Mouse (Mus musculus) hindbrain, embryonic 10.5 days (tissue): ENCODE measurements around the gene Ctdsp2. TPM values are rescaled to one million over a fixed set of nuclear protein-coding genes. Genes with fewer than 3 reads are reported as not detected.

Experiments
- DNase-seq: peaks from one replicate; pipeline ENCODE4 v3.0.0-alpha.2; 2017; ENCODE audit warnings: low spot score
- H3K27ac ChIP-seq: fragments of 300-500 bp; sonication (generic); 2 replicates; pipeline ENCODE4 v1.5.1; 2016; ENCODE audit warnings: mild to moderate bottlenecking, moderate library complexity
- H3K27me3 ChIP-seq: fragments of 300-500 bp; sonication (generic); 2 replicates; pipeline ENCODE4 v1.6.1; 2016; ENCODE audit warnings: mild to moderate bottlenecking; ENCODE audit not compliant: poor library complexity, insufficient read depth, severe bottlenecking
- H3K36me3 ChIP-seq: fragments of 300-500 bp; sonication (generic); 2 replicates; pipeline ENCODE4 v1.6.1; 2016; ENCODE audit warnings: mild to moderate bottlenecking, moderate library complexity
- H3K4me1 ChIP-seq: fragments of 300-500 bp; sonication (generic); replicated peaks from 2 replicates; pipeline ENCODE4 v1.6.1; 2016; ENCODE audit warnings: mild to moderate bottlenecking
- H3K4me3 ChIP-seq: fragments of 300-500 bp; sonication (generic); 2 replicates; pipeline ENCODE4 v1.5.1; 2016; ENCODE audit warnings: mild to moderate bottlenecking, moderate library complexity
- H3K9me3 ChIP-seq: fragments of 300-500 bp; sonication (generic); 2 replicates; pipeline ENCODE4 v1.6.1; 2016; ENCODE audit warnings: mild to moderate bottlenecking, moderate library complexity
- WGBS: fragments of 180-500 bp; shearing (Covaris S2); methylation state at CpG from one replicate; pipeline ENCODE4 v1.1.7; 2016; 5-methylcytosine and 5-hydroxymethylcytosine counted together
- polyA plus RNA-seq: library from polyadenylated mRNA; unstranded; fragments of >200 nt; fragmentation: Nextera tagmentation; extraction: Ambion mirVana; gene quantifications from 2 replicates; pipeline ENCODE4 v1.2.1, GENCODE M21; 2016

Ctdsp2 gene
- polyA plus RNA-seq, 1 experiment from 2014 or later = 33.5 TPM

DNA sequence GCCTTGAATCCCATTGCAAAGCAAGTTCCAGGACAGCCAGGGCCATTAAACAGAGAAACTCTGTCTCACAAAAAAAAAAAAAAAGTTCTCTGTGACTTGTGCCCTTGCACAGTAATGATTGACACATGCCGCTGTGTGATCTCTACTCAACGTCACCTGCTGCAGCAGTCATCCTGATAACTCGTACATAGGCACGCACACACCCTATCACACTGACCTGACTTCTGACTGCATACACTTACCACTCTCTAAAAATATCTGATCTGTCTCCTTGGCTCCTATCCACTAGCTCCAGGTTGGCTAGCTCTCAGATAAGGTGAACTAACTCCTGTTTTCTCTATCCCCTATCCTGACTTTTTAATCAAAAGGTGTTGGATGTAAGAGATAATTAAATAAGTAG, 27.9 kb upstream of the Ctdsp2 start:
- Histone ChIP-seq H3K36me3 (no peaks in the 10 kb centered on the region), H3K9me3 (peaks cover 2% of the 10 kb centered on the region; the same call in 1 of the 2 replicates), H3K27me3 (peaks cover 11% of the 10 kb centered on the region), H3K27ac (no peak overlapping the region), H3K4me1 (peaks cover 18% of the 10 kb centered on the region), H3K4me3 (no peak overlapping the region)
- DNase-seq = no peak
- 87% methylated on average over 4 of the region's 4 CpGs for whole genome bisulfite sequencing

- 97% methylated on average over 1 of the region's 1 CpGs for WGBS
- Histone ChIP-seq H3K9me3 (no peaks in the 10 kb centered on the region; the same call in 1 of the 2 replicates), H3K27ac (no peak overlapping the region), H3K4me1 (peaks cover 30% of the 10 kb centered on the region), H3K36me3 (no peaks in the 10 kb centered on the region), H3K4me3 (no peak overlapping the region), H3K27me3 (peaks cover 25% of the 10 kb centered on the region)
- no peak for DNase-seq
Measured at GRCm38 (mm10) chr10:126952375-126952774, 26.1 kb upstream of the Ctdsp2 start.

DNA sequence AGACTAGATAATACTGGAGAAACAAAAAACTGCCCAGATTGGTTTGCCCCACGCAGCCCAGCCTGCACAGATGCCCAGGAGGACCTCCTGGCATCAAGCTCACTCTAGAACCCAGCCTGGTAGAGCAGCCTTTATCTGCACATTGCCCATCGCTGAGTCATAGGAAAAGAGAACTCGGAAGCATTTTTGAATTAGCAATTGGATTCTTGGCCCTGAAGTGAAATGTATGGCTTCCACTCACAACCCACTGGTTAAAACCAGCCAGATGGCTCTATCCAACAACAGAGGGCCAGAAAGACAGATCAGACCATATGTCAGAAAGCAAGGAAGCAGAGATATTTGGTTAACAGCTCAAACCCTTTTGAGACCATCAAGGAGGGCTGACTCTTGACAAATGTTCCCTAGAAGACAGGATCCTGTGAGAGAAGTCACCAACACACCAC, 25.5 kb upstream of the Ctdsp2 start:
- H3K4me1 ChIP-seq = peaks cover 37% of the 10 kb centered on the region
- DNase-seq = no peak
- WGBS = 91% methylated on average over 3 of the region's 3 CpGs

DNA sequence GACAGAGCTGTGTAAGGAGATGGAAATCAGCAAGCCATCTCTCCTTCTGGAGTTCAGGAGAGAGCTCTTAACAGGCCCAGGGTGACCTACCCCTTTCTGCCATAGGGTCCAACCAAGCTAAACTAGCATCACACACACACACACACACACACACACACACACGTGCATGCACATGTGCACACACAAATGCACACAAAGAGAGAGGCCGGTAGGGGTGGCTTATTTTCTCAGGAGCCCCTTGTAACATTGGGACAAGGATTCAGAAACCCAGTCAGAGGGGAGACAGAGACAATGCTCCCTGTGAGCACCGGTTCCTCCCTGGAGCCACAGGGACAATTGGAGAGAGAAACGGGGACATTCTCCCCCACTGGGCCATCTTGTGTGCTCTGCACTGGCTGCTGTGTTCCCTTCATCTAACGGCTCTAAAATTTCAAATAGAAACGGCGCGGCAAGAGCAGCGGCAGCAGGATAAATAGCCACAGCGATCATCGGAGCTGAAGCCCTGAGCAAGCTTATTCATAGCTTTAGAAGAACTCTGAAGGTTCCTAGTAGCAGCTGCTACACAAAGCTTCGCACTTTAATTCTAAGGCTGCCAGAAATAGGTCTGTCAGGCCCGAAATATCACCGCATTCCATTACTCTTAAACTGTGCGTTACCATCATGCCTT, 21.7 kb upstream of the Ctdsp2 start:
- H3K27ac ChIP-seq = peak overlapping the region; percentile 88
- peaks cover 2% of the 10 kb centered on the region; the same call in 1 of the 2 replicates for H3K9me3 ChIP-seq
- peaks cover 32% of the 10 kb centered on the region for H3K4me1 ChIP-seq
- H3K36me3 ChIP-seq = no peaks in the 10 kb centered on the region
- H3K4me3 ChIP-seq = peak overlapping the region; percentile 44
- peaks cover 58% of the 10 kb centered on the region for H3K27me3 ChIP-seq
- 6% methylated on average over 15 of the region's 15 CpGs for WGBS
- no peak for DNase-seq

More for the DNA sequence above, 25.5 kb upstream of the Ctdsp2 start:
- Histone ChIP-seq H3K36me3 (no peaks in the 10 kb centered on the region), H3K27ac (no peak overlapping the region), H3K9me3 (no peaks in the 10 kb centered on the region; the same call in 1 of the 2 replicates), H3K4me3 (no peak overlapping the region), H3K27me3 (peaks cover 25% of the 10 kb centered on the region)

GRCm38 (mm10) chr10:126957359-126958107, 21.0 kb upstream of the Ctdsp2 start:
- 1% methylated on average over 25 of the region's 25 CpGs for WGBS
- Histone ChIP-seq H3K27me3 (peaks cover 58% of the 10 kb centered on the region), H3K27ac (peak overlapping the region; percentile 88), H3K4me3 (peak overlapping the region; percentile 44), H3K4me1 (peaks cover 39% of the 10 kb centered on the region), H3K9me3 (0 out of 2 replicates have a peak, but pooled peaks cover 2% of the 10 kb centered on the region), H3K36me3 (no peaks in the 10 kb centered on the region)
- DNase-seq = peak; percentile 92

GRCm38 (mm10) chr10:126960496-126960895, 18.0 kb upstream of the Ctdsp2 start:
- Histone ChIP-seq H3K27ac (no peak overlapping the region), H3K9me3 (0 out of 2 replicates have a peak, but pooled peaks cover 2% of the 10 kb centered on the region), H3K4me1 (peaks cover 52% of the 10 kb centered on the region), H3K4me3 (no peak overlapping the region), H3K27me3 (peaks cover 50% of the 10 kb centered on the region), H3K36me3 (no peaks in the 10 kb centered on the region)
- WGBS = 73% methylated on average over 8 of the region's 8 CpGs
- no peak for DNase-seq

GRCm38 (mm10) chr10:126961757-126962156, 16.8 kb upstream of the Ctdsp2 start:
- H3K27me3 ChIP-seq = peaks cover 38% of the 10 kb centered on the region
- 59% methylated on average over 10 of the region's 10 CpGs for WGBS
- peak overlapping the region; percentile 31 for H3K27ac ChIP-seq
- H3K4me1 ChIP-seq = peaks cover 46% of the 10 kb centered on the region
- peak overlapping the region; percentile 16; the same call in 1 of the 2 replicates for H3K4me3 ChIP-seq
- no peak for DNase-seq
- H3K9me3 ChIP-seq = 0 out of 2 replicates have a peak, but pooled peaks cover 2% of the 10 kb centered on the region
- no peaks in the 10 kb centered on the region for H3K36me3 ChIP-seq

GRCm38 (mm10) chr10:126962271-126962965, 16.1 kb upstream of the Ctdsp2 start:
- Histone ChIP-seq H3K36me3 (no peaks in the 10 kb centered on the region), H3K27ac (peak overlapping the region; percentile 31), H3K4me1 (peaks cover 39% of the 10 kb centered on the region), H3K9me3 (0 out of 2 replicates have a peak, but pooled peaks cover 2% of the 10 kb centered on the region), H3K4me3 (peak overlapping the region; percentile 16; the same call in 1 of the 2 replicates), H3K27me3 (peaks cover 35% of the 10 kb centered on the region)
- peak; percentile 66 for DNase-seq
- WGBS = 28% methylated on average over 15 of the region's 15 CpGs

GRCm38 (mm10) chr10:126962966-126963330, 15.6 kb upstream of the Ctdsp2 start:
- Histone ChIP-seq H3K4me3 (no peak overlapping the region), H3K27me3 (peaks cover 35% of the 10 kb centered on the region), H3K27ac (no peak overlapping the region; the same call in 1 of the 2 replicates), H3K4me1 (peaks cover 34% of the 10 kb centered on the region), H3K9me3 (0 out of 2 replicates have a peak, but pooled peaks cover 2% of the 10 kb centered on the region), H3K36me3 (no peaks in the 10 kb centered on the region)
- DNase-seq = no peak
- 41% methylated on average over 6 of the region's 6 CpGs for WGBS

GRCm38 (mm10) chr10:126963821-126964220, 14.7 kb upstream of the Ctdsp2 start:
- H3K4me1 ChIP-seq = peaks cover 33% of the 10 kb centered on the region
- H3K4me3 ChIP-seq = no peak overlapping the region
- 90% methylated on average over 8 of the region's 8 CpGs for WGBS
- no peak overlapping the region for H3K27ac ChIP-seq
- H3K36me3 ChIP-seq = no peaks in the 10 kb centered on the region
- 0 out of 2 replicates have a peak, but pooled peaks cover 2% of the 10 kb centered on the region for H3K9me3 ChIP-seq
- H3K27me3 ChIP-seq = peaks cover 31% of the 10 kb centered on the region
- no peak for DNase-seq

DNA sequence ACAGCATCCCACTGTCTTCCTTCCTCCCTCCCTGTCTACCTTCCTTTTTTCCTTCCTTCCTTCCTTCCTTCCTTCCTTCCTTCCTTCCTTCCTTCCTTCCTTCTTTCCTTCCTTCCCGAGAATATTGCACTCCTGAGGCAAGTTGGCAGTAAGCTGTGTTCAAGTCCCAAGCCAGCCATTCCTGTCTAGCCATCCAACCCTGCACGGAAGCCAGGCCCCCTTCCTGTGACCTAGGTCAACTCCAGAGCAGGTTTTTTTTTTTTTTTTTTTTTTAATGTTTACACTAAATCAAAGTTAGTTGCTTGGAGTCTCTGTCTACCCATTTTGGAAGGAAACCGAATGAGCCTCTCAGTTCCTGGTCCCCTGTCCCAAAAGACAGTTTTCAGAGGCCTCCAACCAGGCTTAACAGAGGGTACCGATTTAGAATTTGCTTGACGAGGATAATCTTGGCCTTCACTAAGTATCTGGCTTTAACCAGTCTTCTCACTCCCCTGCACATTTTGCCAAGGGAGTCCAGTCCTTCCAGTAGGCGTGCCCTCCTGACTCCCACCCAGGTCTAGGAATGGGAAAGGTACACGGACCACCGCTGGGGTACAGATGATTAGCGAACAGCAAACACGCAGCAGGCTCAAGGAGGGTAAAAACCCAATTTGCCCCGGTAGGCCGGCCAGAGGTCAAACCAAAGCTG, 7.0 kb upstream of the Ctdsp2 start:
- no peaks in the 10 kb centered on the region for H3K9me3 ChIP-seq
- H3K4me3 ChIP-seq = peak overlapping the region; percentile 40
- DNase-seq = no peak
- no peaks in the 10 kb centered on the region for H3K36me3 ChIP-seq
- peaks cover 34% of the 10 kb centered on the region for H3K4me1 ChIP-seq
- H3K27me3 ChIP-seq = peaks cover 37% of the 10 kb centered on the region
- WGBS = 3% methylated on average over 12 of the region's 12 CpGs
- H3K27ac ChIP-seq = peak overlapping the region; percentile 81
